Mouse (Mus musculus) NIH3T3 (cell line): ENCODE measurements around the gene AU022751.
"Not testable (repeated sequence)": the region's sequence is repeated elsewhere in the genome, so short reads cannot be mapped to it uniquely, and the experiment has no call there.

Source experiments
- DNase-seq: peaks from one replicate; pipeline ENCODE4 v3.0.0-alpha.2; 2012; ENCODE audit warnings: low read depth

AU022751 gene

DNA sequence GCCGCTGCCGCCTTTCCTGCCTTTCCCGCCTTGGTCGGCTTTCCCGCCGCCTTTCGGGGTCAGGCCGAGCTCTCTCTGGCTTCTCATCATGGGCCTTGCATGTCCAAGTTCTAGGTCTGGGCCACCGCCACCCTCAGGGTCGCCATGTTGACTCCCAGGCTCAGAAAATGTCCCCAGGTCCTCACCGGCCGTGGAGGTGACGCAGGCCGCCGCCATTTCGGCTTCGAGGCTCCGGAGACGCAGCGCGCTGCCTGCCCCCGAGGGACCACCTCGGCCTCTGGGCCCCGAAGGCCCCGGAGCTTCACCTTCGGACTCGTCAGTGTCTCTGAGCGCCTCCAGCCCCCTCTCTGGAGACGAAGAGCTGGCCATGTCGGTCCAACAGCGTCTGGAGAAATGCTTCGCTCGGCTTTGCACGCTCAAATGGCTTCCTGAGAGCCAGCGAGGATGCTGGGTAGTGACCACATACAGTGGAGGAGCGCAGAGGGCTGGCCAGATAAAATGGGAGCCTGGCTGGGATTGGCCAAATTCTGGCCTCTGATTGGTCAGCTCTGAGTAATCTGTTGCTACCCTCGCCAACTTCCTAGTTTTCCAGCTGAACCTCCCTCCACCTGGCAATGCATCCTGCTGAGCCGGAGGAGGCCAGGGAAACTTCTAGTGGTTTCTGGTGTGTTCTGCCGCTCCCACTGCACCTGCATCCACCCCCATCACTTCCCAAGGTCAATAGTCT is at the start of gene AU022751:
AU022751 (minus strand) TSS at position 466 of the 727 bp plus-strand sequence.
- DNase-seq: no peak

DNA sequence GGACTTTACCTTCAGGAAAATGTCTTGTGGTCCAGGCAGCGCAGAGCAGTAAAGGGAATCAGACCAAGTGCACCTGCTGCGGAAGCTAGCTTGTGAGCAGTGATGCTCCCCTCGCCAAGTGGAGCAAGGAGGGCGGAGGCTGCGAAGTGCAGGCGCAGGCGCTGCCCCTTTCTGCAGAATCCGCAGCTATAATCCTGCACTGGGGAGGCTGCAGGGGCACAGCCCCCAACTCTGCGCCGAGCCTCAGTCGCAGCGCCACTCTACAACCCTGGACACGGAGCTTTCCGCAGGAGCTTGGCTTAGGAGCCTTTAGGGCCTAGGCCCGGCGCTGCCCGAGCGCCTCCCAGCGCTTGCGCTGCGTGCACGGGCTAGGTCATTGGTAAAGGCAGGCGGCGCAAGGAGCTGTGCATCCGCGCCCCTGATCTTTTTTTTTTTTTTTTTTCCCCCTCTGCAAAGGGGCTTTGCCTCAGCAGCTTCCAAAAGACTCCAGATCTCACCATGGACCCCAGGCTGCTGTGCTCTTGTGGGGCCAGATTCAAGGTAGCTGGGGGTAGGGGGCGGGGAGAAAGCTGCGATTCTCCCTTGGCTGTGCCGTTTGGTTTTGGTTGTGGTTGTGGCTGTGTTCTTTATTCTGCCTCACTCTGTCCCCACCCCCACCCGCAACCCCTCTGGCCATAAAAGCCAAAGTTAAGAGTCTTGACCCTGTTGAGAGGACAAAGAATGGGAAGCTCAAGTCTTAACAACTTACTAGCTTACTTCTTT is 9.0 kb upstream of the AU022751 start:
- no peak for DNase-seq

DNA sequence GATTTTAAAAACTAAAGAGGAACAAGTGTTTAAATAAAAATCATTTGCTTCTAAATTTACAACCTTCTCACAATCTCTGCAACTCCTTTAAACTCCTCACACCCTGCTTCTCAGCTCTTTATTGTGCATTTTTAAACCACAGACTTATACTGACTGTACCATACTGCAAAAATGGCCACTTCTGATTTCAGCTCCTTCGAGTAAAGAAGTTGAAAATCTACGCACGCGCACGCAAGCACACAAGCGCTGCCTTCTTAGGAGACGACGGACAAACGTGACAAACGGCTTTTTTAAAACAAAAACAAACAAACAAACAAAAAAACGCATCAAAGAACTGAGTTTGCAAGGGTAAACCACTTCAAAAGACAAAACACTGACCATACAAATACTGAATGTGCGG is 8.3 kb upstream of the AU022751 start:
- no peak for DNase-seq

DNA sequence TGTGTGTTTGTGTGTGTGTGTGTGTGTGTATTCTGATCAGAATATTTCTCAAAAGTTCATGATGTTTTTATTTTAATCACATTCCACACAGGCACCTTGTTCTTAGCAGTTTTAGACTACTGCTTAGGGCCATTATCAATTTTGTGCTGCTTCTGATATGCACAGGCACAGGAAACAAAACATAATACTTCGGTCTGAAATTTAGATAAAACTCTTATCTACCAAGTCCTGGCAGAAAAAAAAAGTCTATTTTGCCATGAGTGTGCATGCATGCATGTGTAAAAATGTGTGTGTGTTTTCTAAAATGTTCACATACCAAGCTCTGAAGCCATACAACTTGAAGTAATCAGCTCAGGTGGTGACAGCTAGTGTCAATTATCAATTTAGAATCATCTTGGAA is 21.7 kb downstream of the AU022751 start:
- no peak for DNase-seq

DNA sequence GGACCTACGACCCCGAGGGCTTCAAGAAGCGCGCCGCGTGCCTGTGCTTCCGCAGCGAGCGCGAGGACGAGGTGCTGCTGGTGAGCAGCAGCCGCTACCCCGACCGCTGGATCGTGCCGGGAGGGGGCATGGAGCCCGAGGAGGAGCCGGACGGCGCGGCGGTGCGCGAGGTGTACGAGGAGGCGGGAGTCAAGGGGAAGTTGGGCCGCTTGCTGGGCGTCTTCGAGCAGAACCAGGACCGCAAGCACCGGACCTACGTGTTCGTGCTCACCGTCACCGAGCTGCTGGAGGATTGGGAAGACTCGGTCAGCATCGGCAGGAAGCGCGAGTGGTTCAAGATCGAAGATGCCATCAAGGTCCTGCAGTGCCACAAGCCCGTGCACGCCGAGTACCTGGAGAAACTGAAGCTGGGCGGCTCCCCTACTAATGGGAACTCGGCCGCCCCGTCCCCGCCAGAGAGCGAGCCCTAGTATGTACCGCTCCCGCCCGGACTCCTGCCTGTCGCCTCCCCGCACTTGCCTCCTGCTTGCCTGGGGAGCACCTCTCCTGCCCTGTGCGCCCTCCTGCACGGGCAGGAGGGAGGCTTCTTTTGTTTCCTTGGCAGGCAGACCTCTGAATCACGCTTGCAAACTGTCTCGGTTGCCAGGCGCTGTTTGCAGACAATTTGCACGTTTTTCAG is 35.1 kb downstream of the AU022751 start:
- not testable (repeated sequence) for DNase-seq

DNA sequence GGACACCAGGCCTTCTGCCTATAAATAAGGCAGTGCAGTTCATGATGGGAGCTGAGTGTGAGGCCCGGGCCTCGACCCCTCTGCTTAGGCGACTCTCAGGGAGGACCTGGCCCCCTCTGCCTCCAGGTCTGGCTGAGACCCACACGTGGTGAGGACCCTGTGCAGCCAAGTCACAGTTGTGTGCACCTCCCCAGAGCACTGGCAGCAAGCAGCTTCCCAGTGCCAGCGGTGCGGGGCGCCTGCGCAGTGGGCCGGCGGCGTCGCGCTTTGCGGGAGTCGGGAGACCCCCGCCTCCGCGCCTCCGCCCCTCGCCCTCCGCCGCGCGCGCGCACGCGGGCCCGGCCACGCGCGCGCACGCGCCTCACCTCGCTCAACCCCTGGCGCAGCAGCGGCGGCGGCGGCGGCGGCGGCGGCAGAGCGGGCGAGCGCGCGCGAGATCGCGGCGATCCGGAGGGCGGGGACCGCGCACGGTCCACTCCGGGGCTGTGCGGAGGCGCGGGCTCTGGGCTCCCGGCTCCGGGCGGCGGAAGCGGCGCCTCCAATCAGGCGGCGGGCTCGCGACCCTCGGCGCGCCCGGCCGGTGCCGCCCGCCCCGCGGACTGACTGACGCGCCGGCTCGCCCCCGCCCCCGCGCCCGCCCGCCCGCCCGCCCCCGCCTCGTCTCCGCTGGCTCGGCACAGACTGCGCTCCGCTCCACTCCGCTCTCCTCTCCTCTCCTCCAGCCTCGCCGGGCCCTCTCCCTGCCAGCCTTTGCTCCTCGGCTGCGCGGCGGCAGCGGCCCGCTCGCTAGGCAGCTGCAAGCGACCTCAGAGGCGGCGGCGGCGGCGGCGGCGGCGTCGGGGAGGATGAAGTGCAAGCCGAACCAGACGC is 35.9 kb downstream of the AU022751 start, which contains the start of gene Nudt11:
Nudt11 (plus strand) TSS at position 388 of the 870 bp plus-strand sequence.
- not testable (repeated sequence) for DNase-seq
